Mouse (Mus musculus) midbrain, embryonic 16.5 days (tissue): ENCODE measurements around the gene Nudt22. TPM values are rescaled to one million over a fixed set of nuclear protein-coding genes. Genes with fewer than 3 reads are reported as not detected.

Experiments used
- ATAC-seq: fragments of 200-750 bp; cut with Nextera tagmentation; 2 replicates; pipeline ENCODE4 v1.8.0; 2017; ENCODE audit warnings: moderate TSS enrichment
- H3K27ac ChIP-seq: fragments of 300-500 bp; sonication (generic); 2 replicates; pipeline ENCODE4 v1.5.1; 2014; ENCODE audit warnings: mild to moderate bottlenecking, low read length, mixed read lengths
- H3K27me3 ChIP-seq: fragments of 300-500 bp; sonication (generic); 2 replicates; pipeline ENCODE4 v1.6.1; 2014; ENCODE audit warnings: low read depth, low read length, mixed read lengths; ENCODE audit not compliant: control insufficient read depth, insufficient read depth
- H3K36me3 ChIP-seq: fragments of 300-500 bp; sonication (generic); 2 replicates; pipeline ENCODE4 v1.6.1; 2014; ENCODE audit warnings: mild to moderate bottlenecking, low read length, moderate library complexity, mixed read lengths; ENCODE audit not compliant: control insufficient read depth, insufficient read depth
- H3K4me1 ChIP-seq: fragments of 300-500 bp; sonication (generic); 2 replicates; pipeline ENCODE4 v1.6.1; 2014; ENCODE audit warnings: mild to moderate bottlenecking, low read length, mixed read lengths; ENCODE audit not compliant: control insufficient read depth, insufficient read depth
- H3K4me2 ChIP-seq: fragments of 300-500 bp; sonication (generic); 2 replicates; pipeline ENCODE4 v1.6.1; 2014; ENCODE audit warnings: mild to moderate bottlenecking, low read length, mixed read lengths
- H3K4me3 ChIP-seq: fragments of 300-500 bp; sonication (generic); 2 replicates; pipeline ENCODE4 v1.5.1; 2014; ENCODE audit warnings: low read depth, mild to moderate bottlenecking, low read length, moderate library complexity, mixed read lengths
- H3K9ac ChIP-seq: fragments of 300-500 bp; sonication (generic); 2 replicates; pipeline ENCODE4 v1.6.1; 2014; ENCODE audit warnings: low read depth, low read length, mixed read lengths
- H3K9me3 ChIP-seq: fragments of 300-500 bp; sonication (generic); replicated peaks from 2 replicates; pipeline ENCODE4 v1.6.1; 2014; ENCODE audit warnings: mild to moderate bottlenecking, low read length, mixed read lengths; ENCODE audit not compliant: control insufficient read depth, poor library complexity, severe bottlenecking
- WGBS: fragments of 180-500 bp; shearing (Covaris S2); extraction: QIAGEN DNeasy Blood & Tissue Kit; methylation state at CpG from one replicate; pipeline ENCODE4 v1.1.7; 2014; 5-methylcytosine and 5-hydroxymethylcytosine counted together
- polyA plus RNA-seq: library from polyadenylated mRNA; unstranded; fragments of >200 nt; fragmentation: Nextera tagmentation; extraction: Ambion mirVana; gene quantifications from 2 replicates; pipeline ENCODE4 v1.2.1, GENCODE M21; 2015

Gene Nudt22
- polyA plus RNA-seq, 1 experiment from 2014 or later, result 19.4 TPM

GRCm38 (mm10) chr19:6975537-6976521 is 20.1 kb downstream of the Nudt22 start, which contains the start of gene Plcb3:
Plcb3 (minus strand) TSS chr19:6976470.
- Histone ChIP-seq H3K27ac (peak within 1 kb of the TSS; percentile 85), H3K4me1 (peaks cover 38% of the 10 kb centered on the region), H3K27me3 (no peaks in the 10 kb centered on the region; the same call in 1 of the 2 replicates), H3K36me3 (peaks cover 6% of the 10 kb centered on the region), H3K9me3 (no peaks in the 10 kb centered on the region), H3K4me2 (peak within 1 kb of the TSS; percentile 84), H3K4me3 (peak within 1 kb of the TSS; percentile 72), H3K9ac (peak within 1 kb of the TSS; percentile 77)
- no peak for ATAC-seq
- under 1% methylated on average over 16 of the region's 16 CpGs for WGBS

DNA sequence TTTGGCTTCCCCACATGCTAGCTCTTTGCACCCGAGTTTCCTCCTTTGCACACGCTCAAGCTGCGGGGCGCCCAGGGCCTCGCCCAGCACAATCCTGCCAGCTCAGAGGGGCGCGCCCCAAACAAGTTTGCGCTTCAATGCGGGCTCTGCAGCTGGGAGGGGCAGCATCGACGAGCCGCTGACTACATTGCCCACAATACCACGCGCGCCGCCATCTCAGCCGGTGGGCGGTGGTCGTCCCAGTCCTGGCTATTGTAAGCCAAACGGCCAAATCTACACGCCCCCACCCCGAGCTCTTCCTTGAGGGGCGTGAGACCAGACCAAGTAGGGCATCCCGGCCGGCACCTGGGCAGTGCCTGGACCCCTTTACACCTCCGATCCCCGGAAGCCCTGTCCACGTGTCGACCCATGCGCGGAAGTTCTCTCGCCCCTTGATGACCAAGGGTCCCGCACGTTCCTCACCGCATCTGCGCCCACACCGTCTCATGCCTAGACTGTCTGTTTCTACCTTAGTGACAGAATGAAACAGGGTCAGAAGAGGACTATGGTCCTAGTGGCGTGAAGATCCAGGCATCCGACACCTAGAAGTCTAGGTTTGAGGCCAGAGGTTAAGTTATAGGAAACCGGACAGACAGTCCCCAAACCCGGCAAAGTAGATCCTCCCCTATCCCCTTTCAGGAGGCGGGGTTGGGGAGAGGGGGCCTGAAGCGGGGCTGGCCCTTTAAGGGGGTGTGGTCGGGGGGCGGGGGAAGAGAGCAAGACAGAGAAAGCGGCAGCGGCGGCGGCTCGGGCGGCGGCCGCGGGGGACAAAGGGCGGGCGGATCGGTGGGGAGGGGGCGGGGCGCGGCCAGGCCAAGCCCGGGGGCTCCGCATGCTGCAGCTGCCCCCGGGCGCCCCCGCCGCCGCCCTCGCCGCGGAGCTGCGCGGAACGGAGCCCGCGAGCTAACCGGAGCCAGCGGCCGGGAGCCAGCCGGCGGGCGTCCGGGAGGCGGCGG is 21.4 kb downstream of the Nudt22 start, which contains the start of gene Ppp1r14b:
Gene Ppp1r14b (plus strand): TSS at position 758 of the 995 bp plus-strand sequence.
- peak; percentile 72 for ATAC-seq
- WGBS, result under 1% methylated on average over 43 of the region's 84 CpGs
- Histone ChIP-seq H3K4me3 (peak within 1 kb of the TSS; percentile 72), H3K27ac (peak within 1 kb of the TSS; percentile 85), H3K4me2 (peak within 1 kb of the TSS; percentile 84), H3K36me3 (peaks cover 6% of the 10 kb centered on the region), H3K27me3 (peaks cover 13% of the 10 kb centered on the region), H3K4me1 (peaks cover 46% of the 10 kb centered on the region), H3K9me3 (no peaks in the 10 kb centered on the region), H3K9ac (peak within 1 kb of the TSS; percentile 77)

DNA sequence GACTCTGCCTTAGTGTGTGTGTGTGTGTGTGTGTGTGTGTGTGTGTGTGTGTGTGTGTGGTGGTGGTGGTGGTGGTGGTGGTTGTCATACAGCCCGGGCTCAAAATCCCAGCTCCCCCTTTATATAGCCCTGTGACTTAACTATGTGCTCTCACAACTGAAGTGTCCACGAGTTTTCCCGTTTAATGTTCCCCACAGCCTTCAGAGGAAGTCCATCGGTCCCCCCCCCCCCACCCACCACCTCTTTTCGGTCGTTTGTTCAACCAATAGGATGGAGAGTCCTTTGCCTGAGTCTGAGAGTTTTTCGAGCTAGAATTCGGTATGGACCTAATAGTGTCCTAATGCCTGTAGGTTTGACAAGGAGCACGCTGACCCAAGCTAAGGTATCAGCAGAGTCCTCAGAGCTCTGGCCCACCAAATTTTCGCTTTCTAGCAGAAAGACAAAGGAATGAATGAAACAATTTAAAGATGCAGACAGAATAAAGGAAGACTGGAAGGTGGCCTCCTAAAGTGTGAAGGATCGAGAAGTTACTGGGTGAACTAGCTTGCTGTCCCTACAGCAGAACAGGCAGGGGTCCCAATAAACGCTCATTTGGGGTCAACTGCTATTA is 22.2 kb downstream of the Nudt22 start:
- peak overlapping the region; percentile 85 for H3K27ac ChIP-seq
- H3K27me3 ChIP-seq, result peaks cover 16% of the 10 kb centered on the region
- 35% methylated on average over 12 of the region's 12 CpGs for WGBS
- peak overlapping the region; percentile 84 for H3K4me2 ChIP-seq
- ATAC-seq, result no peak
- peaks cover 6% of the 10 kb centered on the region for H3K36me3 ChIP-seq
- peak overlapping the region; percentile 72 for H3K4me3 ChIP-seq
- H3K9me3 ChIP-seq, result no peaks in the 10 kb centered on the region
- peaks cover 38% of the 10 kb centered on the region for H3K4me1 ChIP-seq
- peak overlapping the region; percentile 77 for H3K9ac ChIP-seq

DNA sequence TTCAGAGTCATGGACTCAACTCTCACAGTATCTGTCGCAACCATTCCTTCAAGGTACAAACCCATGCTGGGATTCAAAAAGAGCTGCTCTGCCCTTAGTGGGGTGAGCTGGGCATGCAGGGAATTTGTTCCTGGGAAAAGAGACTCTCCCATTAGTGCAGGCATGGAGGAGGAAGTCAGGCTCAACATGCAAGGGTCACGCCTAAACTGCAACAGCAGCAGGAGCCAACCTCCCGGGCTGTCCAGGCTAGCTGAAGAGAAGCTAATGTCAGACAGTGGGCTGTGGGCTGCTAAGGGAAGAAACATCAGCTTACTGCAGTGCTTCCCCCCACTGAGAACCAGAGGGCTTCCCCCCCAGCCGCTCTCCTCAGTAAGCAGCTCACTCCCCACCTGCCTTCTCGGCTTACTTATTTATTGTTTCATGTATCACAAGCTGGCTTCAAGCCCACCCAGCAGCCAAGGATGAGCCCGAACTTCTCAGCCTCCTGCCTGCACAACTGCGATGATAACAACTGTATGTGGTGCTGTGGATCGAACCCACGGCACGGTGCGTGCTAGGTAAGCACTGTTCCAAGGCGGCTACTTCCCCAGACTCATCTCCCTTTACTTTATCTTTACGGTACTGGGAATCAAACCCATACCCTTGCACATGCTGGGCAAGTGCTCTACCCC is 23.5 kb downstream of the Nudt22 start:
- H3K4me1 ChIP-seq, result peaks cover 26% of the 10 kb centered on the region
- WGBS, result 82% methylated on average over 13 of the region's 13 CpGs
- no peaks in the 10 kb centered on the region for H3K9me3 ChIP-seq
- no peak overlapping the region for H3K9ac ChIP-seq
- H3K36me3 ChIP-seq, result peaks cover 2% of the 10 kb centered on the region
- peaks cover 21% of the 10 kb centered on the region for H3K27me3 ChIP-seq
- no peak overlapping the region for H3K27ac ChIP-seq
- H3K4me3 ChIP-seq, result no peak overlapping the region
- no peak overlapping the region for H3K4me2 ChIP-seq
- no peak for ATAC-seq

DNA sequence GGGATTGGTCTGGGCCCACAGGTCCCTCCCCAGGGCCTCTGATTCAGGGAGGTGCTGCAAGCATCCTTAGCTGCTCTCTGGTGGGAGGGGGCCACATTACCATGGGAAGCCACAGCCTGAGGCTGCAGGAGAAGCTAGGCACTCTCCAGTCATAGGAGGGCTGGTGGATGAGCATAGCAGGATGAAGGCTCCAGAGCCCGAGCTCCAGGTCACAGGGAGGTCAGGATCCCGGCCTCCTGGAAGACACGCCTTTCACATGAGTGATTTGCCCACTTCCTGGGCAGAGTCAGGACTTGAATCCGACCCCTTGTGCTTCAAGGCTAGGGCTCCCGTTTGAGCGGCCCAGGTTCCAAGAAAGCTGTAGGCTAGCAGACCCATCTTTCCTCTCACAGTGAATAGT is 24.3 kb downstream of the Nudt22 start:
- no peak overlapping the region for H3K4me2 ChIP-seq
- H3K4me1 ChIP-seq, result peaks cover 20% of the 10 kb centered on the region
- ATAC-seq, result no peak
- H3K9ac ChIP-seq, result no peak overlapping the region
- 56% methylated on average over 6 of the region's 6 CpGs for WGBS
- no peaks in the 10 kb centered on the region for H3K9me3 ChIP-seq
- no peaks in the 10 kb centered on the region for H3K36me3 ChIP-seq
- peaks cover 21% of the 10 kb centered on the region for H3K27me3 ChIP-seq
- H3K4me3 ChIP-seq, result no peak overlapping the region
- no peak overlapping the region for H3K27ac ChIP-seq

- 22% methylated on average over 11 of the region's 11 CpGs for WGBS
- Histone ChIP-seq H3K27ac (no peak overlapping the region), H3K9me3 (no peaks in the 10 kb centered on the region), H3K27me3 (peaks cover 21% of the 10 kb centered on the region), H3K9ac (peak overlapping the region; percentile 31; the same call in 1 of the 2 replicates), H3K4me2 (no peak overlapping the region), H3K4me1 (peaks cover 15% of the 10 kb centered on the region), H3K36me3 (no peaks in the 10 kb centered on the region), H3K4me3 (no peak overlapping the region)
- no peak for ATAC-seq
Observed at GRCm38 (mm10) chr19:6970460-6971085, 25.3 kb downstream of the Nudt22 start.

- no peak overlapping the region for H3K27ac ChIP-seq
- H3K4me3 ChIP-seq, result peak overlapping the region; percentile 40
- no peaks in the 10 kb centered on the region for H3K9me3 ChIP-seq
- under 1% methylated on average over 44 of the region's 55 CpGs for WGBS
- H3K9ac ChIP-seq, result peak overlapping the region; percentile 38; the same call in 1 of the 2 replicates
- no peaks in the 10 kb centered on the region for H3K36me3 ChIP-seq
- peaks cover 21% of the 10 kb centered on the region for H3K27me3 ChIP-seq
- H3K4me2 ChIP-seq, result peak overlapping the region; percentile 44
- no peak for ATAC-seq
- H3K4me1 ChIP-seq, result peaks cover 15% of the 10 kb centered on the region
Observed at GRCm38 (mm10) chr19:6969665-6970381, 26.1 kb downstream of the Nudt22 start.
